Comparison of ENCODE assay signal across 22 mouse cellular contexts in the genomic region with DNA sequence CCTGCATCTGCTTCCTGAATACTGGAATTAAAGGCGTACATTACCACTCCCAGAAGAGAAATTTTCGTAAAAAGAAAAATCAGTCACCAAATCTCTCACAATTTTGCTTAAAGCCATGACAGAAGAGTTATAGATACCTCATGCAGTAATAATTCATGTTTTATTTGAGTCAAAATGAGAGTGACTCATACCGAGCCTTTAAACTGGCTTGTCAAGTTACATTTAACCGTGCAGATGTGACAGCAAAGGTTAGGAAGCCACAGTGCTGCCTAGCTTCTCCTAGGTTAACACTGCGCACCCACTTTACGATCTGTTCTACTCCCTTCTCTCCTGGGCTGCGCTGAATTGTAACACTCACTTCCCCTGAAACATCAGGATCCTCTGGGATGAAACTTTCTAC. TPM values are rescaled to one million over a fixed set of nuclear protein-coding genes. Genes with fewer than 3 reads are reported as not detected.
DNase-seq lines count a peak whose midpoint lies in the region; ATAC-seq lines count a peak whose summit lies in the region.
"Had no signal": no experiment of that assay in that cellular context is flagged by ENCODE, and none has a peak within 500 bp of the region (broad histone marks: within the 10 kb centered on the region; RNA-seq: fewer than 3 reads in every experiment).

No protein-coding gene starts in this region.

- H3K4me1 ChIP-seq in kidney, embryonic 14.5 days (ENCODE audit: control insufficient read depth, insufficient read depth, low read length) = no peaks in the 10 kb centered on the region
- H3K4me1 ChIP-seq: forebrain, embryonic 10.5 days; hindbrain, embryonic 10.5 days had no signal

- WGBS in kidney, embryonic 14.5 days = 38% methylated on average over 7 of the region's 7 CpGs

- H3K36me3 ChIP-seq in kidney, embryonic 14.5 days (ENCODE audit: control insufficient read depth, insufficient read depth, low read length) = no peaks in the 10 kb centered on the region
- H3K36me3 ChIP-seq: embryonic facial prominence, embryonic 15.5 days; forebrain, embryonic 10.5 days; forebrain, embryonic 15.5 days; heart, embryonic 12.5 days had no signal

- H3K4me2 ChIP-seq in kidney, embryonic 14.5 days (replicated peaks; ENCODE audit: low read depth, low read length) = no peak overlapping the region
- H3K4me2 ChIP-seq: embryonic facial prominence, embryonic 15.5 days; forebrain, embryonic 15.5 days; heart, embryonic 12.5 days; hindbrain, embryonic 14.5 days had no signal

- peak; percentile 74 for ATAC-seq in CD4-positive, CD25-positive, alpha-beta regulatory T cell, adult 4 months
- ATAC-seq in kidney, embryonic 14.5 days (ENCODE audit: low FRiP score, low TSS enrichment) = no peak
- ATAC-seq: forebrain, embryonic 15.5 days; intestine, postnatal 0 days had no signal

- H3K9me3 ChIP-seq in kidney, embryonic 14.5 days (ENCODE audit: control insufficient read depth, low read length) = no peaks in the 10 kb centered on the region
- H3K9me3 ChIP-seq: embryonic facial prominence, embryonic 15.5 days; forebrain, embryonic 10.5 days; forebrain, embryonic 15.5 days; heart, embryonic 12.5 days had no signal

- H3K4me3 ChIP-seq in kidney, embryonic 14.5 days (ENCODE audit: low read length) = no peak overlapping the region
- H3K4me3 ChIP-seq: embryonic facial prominence, embryonic 15.5 days; erythroblast, embryonic 14.5 days; forebrain, embryonic 10.5 days; forebrain, embryonic 15.5 days; heart, adult 2 months; heart, embryonic 12.5 days; hindbrain, embryonic 10.5 days had no signal

- no peak overlapping the region for H3K9ac ChIP-seq in kidney, embryonic 14.5 days (ENCODE audit: low read depth, low read length)
- H3K9ac ChIP-seq: embryonic facial prominence, embryonic 15.5 days; forebrain, embryonic 15.5 days; heart, embryonic 12.5 days; hindbrain, embryonic 14.5 days had no signal

- H3K27me3 ChIP-seq in kidney, embryonic 14.5 days (ENCODE audit: control insufficient read depth, insufficient read depth, low read length) = no peaks in the 10 kb centered on the region
- H3K27me3 ChIP-seq: embryonic facial prominence, embryonic 15.5 days; forebrain, embryonic 15.5 days; heart, embryonic 12.5 days had no signal

- H3K27ac ChIP-seq in kidney, embryonic 14.5 days (ENCODE audit: low read depth, low read length) = no peak overlapping the region
- H3K27ac ChIP-seq: embryonic facial prominence, embryonic 15.5 days; forebrain, embryonic 10.5 days; forebrain, embryonic 15.5 days; heart, adult 2 months; hindbrain, embryonic 10.5 days; hindbrain, embryonic 14.5 days had no signal

- DNase-seq in 3T3-L1 (ENCODE audit: low read depth, low spot score) (peak; percentile 26), 416B (ENCODE audit: low read depth) (peak; percentile 11)
- DNase-seq in brain, adult 2 months (ENCODE audit: low read depth, low spot score) = peak; percentile 31
- DNase-seq in thymus, postnatal 0 days (ENCODE audit: low spot score) = no peak
- DNase-seq in right cerebral cortex, postnatal 4 days = no peak
- DNase-seq: cerebellum, adult 11 months; cerebellum, adult 8-10 months; cerebellum, postnatal 14 days; embryo, embryonic 11 days; gastrocnemius, postnatal 10 days; heart, adult 2 months; kidney, adult 8-10 months had no signal

RNA-seq across cellular contexts. Expression of gene Braf, which starts 10.9 kb away (rescaled TPM):
- 10 to 100 TPM; 16.9 to 20.4 TPM for polyA plus RNA-seq in CD4-positive, CD25-positive, alpha-beta regulatory T cell, adult 4 months (2017; shearing (Covaris generic))
- polyA plus RNA-seq in thymus, postnatal 0 days (2015; fragmentation: Nextera tagmentation; extraction: Ambion mirVana) = 5.3 and 7.1 TPM in 2 replicates
- 11.1 and 17.4 TPM in 2 replicates for polyA plus RNA-seq in kidney, embryonic 14.5 days (2014; fragmentation: Nextera tagmentation; extraction: Ambion mirVana)

Comparison
In these comparisons a context has a peak if more than half of its experiments do, and no peak if none do; other contexts are left out.
1. DNase-seq: peak in 3T3-L1 (single experiment), 416B (single experiment) and brain, adult 2 months (single experiment); none in thymus, postnatal 0 days (single experiment) and right cerebral cortex, postnatal 4 days (single experiment).